Mouse (Mus musculus): ENCODE measurements at regions not wholly inside any gene's neighbourhood (a gene's known extent, or its start where the extent isn't known, plus 50 kb on each side); places are given as distances from the start of the nearest gene placed in this dataset.

DNA sequence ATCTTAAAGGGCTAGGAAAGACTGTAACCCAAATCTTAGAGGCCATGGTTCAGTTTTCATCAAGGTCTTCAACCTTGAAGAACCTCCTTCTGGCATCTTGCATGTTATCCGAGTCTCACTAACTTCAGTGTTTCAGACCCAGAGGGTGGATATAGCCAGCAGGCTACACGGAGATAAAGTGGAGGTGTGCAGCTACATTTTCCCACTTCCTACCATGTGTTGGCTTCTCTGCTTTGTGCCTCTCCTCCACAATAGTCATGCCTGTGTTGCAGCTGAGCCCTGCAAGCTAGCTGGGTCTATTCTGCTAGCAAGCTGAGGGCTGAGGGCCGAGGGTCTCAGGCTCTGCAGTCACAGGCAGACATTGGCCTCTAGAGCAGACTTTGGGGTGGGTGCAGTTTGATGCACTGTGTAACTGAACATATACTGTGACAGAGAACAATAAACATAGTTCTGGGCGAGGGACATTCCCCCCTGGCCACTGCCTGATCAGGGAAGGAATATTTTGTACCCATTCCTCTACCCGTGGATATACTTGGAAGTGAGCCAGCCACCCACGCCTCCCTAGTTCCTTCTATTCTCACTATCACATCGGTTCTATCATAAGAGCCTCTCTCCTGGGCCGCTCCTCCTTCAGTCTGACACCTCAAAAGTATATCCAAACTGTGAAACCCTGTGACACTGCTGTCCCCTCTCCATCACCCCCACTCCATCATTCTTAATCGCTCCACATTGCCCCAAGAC lies 152.6 kb upstream of the Mycn start:
- no peak for DNase-seq (ENCODE audit: low read depth)

DNA sequence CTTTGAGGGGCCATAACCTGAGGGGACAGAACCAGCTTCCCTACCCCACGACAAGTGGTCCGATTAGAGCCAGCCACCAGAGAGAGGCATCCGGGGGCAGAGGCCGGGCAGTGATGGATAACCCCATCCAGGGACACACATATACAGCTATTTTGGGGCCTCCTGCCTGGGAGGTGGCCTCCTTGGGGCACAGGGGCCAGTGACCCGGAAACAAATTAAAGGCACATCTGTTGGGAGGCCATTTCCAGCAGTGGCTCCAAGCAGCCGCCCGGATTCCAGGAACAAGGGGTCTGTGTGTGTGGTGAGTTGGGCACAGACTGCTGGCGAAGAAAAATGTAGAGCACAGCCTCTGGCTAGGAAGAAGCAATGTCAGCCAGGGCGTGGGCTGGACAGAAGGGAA lies 144.2 kb upstream of the Mycn start:
- DNase-seq (ENCODE audit: low read depth) = no peak

DNA sequence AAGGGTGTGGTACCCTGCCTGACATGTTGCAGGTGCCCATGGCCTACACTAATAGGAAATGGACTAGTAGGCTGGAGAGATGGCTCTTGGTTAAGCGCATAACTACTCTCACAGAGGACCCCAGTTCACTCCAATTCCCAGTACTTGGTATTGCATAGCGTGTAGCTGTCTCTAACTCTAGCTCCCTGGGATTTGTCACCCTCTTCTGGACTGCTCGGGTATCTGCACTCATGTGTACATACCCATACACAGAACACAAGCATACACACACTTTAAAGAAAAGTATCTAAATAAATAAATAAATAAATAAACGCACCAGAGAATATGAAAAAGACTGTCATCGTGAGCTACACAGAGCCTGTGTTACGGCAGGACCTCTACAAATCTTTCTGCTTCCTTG lies 143.8 kb upstream of the Mycn start:
- no peak for DNase-seq (ENCODE audit: low read depth)

DNA sequence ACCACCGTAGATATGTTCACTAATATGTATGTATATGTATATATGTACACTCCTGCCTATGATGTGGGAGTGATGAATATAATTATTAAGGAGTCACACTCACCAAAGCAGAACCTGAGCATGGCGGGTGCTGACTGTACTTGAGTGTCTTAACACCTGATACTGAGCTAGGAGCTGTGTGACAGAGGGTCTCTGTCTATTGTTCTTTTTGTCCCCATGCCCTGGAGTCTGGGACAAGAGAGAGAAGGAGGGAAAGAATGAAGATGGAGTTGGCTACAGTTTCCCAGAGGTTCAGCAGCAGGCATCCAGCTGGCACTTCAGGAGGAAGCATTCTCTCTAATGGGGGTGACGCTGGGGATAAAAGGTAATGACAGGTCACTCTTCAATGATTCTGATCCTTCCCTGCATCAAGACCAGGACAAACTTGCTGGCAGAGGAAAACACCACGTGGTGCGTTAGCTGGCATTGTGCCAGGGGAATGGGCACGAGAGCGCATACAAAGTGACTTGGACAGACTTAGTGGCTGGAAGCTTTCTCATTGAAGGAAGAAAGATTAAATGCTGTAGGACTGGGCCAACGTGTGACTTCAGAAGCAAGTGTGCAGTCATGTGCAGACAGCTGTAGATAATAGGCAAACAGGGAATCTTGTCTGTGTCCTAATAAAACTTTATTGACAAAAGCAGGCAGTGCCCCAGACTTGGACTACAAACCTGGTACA lies 141.8 kb upstream of the Mycn start:
- DNase-seq (ENCODE audit: low read depth) = no peak

DNA sequence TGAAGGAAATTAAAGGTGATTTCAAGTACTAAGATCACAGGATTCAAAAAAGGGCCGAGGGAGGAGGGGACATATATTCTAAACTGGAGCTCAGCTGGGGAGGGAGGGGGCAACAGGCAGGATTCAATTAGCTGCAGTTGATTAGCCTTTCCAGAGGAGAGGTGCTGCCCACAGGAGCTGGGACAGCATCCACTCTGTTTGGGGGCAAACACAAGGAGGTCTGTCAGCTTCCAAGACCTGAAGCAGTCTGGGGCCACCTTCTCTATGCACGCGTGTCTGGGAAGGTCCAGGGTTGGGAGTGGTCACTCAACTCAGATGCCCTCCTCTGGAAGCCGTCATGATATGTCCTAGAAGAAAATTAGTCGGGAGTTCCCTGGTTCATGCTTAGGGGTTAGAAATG lies 139.1 kb upstream of the Mycn start:
- DNase-seq (ENCODE audit: low read depth) = no peak

DNA sequence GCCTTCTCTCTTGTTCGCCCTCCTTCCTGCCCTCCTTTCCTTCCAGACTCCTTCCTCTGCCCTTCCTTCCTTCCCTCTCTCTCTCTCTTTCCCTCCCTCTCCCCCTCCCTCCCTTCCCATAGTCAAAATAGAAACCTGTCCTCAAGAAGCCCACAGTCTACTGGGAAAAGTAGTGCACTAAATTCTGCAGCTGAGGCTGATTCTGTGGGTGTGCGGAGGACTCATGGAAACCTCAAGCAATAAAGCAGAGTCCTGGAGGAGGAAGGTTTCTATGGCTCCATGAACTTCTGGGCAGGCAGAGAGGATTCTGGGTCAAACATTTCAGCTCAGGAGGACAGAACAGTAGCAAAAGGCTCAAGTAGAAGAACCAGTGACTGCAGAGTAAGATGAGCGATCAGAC lies 138.1 kb upstream of the Mycn start:
- DNase-seq (ENCODE audit: low read depth) = no peak

DNA sequence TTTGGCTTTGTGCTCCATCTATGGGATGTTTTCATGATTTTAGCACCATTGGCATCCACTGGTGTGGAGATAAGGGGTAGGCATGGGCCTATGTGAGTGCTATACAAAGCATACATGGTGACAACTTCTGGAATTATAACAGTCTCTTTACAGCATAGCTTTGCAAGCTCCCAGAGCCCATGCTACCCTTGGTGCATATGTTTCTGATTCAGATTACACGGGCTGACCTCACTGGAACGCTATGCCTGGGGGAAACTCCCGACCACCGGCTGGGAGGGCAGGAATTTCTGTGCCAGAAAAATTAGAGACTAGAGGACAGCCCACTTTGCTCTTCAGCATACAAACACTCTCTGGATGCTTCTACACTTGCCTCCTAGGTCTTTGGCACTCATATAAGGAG lies 136.0 kb upstream of the Mycn start:
- no peak for DNase-seq (ENCODE audit: low read depth)

DNA sequence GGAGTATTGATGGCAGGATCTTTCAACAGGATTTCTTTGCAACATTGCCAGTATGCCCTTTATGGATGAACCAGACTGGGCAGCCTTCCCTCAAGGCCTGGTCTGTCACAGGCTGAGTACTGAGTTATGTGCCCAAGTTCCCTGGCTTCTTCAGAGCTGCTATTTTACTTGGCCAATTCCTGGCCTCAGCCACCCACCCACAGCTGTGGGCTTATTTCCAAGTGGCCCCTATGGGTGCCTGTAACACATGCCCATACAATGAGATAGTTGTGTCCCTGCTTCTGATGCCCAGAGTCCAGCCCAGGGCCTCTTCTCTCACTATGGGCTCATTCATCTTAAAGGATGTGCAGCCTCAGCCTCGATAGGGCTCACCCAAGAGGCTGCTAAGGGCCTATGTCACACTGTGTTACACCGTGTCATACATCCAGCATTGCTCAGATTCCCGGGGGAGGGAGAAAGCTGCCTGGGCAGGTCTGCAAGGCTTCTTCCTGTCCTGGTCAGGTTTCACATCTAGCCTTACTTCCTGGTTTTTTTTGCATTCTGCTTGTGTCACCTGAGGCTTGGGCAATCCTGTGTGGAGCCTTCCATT lies 135.1 kb upstream of the Mycn start:
- DNase-seq (ENCODE audit: low read depth) = no peak

DNA sequence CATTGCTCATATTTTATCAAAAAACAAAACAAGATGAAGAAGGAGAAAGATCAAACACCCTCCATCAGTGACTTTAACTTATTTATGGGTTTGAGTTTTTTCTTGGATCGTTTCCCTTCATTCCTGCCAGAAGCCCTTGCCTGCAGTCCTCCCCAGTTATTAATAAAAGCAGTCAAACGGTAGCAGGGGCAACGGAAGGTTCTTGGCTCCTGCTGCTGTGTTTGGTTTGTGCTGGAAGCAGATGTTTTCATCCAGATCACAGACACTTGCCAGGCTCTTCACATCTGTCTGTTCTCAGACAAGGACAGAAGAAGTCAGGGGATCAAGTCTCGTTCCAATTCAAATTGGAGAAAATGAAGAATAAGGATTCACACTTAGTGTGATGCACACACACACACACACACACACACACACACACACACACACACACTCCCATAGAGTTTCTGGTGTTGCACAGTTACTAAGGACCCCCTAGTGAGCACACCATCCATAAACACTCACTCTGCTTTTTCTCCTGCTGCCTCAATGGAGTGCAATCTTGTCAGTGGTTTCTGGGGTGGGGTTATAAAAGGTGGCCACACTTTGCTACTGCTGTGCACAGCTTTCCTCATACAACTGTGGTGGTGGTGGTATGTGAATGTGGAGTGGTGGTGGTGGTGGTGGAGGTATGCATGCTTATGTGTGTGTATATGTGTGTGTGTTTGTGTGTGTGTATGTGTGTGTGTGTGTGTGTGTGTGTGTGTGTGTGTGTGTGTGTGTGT lies 131.6 kb upstream of the Mycn start:
- no peak for DNase-seq (ENCODE audit: low read depth)

DNA sequence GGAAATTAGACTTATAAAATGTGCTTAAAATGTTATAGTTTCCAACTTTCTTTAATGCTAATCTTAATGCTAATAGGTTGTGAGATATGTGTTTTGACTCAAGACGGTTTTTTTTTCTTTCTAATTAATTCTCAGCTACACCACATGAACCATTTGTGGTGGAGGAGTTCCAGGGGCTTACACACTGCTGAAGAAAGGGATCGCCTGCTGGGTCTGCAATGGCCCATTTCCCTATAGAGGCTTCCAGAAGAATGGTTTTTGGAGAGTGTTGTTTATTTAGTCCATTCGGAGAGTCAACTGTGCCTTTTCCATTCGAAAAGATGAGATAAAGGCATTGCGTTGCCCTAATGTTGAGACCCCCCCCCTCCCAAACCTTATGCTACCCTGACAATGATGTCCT lies 125.6 kb upstream of the Mycn start:
- DNase-seq (ENCODE audit: low read depth) = no peak

DNA sequence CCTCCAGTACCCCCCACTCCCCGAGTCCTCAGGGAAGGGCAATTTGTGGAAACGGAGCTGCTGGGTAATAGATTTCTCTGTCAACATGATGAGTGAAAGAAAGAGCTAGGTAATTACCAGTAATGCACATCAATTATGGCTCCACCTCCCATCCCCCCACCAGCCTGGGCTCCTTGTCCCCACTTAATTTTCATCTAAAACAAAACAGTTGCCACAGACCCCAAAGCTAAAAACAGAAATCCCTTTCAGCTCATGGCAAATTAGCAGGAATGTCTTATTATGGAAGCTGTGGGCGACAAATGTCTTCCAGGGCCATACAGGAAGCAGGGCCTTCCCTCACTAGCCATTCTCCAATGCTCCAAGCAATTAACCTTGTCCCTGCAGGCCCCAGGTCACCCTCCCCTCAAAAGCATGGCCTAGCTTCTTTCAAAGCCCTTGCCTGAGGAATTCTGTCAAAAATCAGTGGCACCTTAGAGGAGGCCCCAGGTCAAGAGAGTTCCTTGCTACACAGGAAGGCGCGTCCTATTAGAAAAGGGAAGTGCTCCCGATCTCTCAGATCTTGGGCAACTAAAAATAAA lies 125.0 kb upstream of the Mycn start:
- no peak for DNase-seq (ENCODE audit: low read depth)

DNA sequence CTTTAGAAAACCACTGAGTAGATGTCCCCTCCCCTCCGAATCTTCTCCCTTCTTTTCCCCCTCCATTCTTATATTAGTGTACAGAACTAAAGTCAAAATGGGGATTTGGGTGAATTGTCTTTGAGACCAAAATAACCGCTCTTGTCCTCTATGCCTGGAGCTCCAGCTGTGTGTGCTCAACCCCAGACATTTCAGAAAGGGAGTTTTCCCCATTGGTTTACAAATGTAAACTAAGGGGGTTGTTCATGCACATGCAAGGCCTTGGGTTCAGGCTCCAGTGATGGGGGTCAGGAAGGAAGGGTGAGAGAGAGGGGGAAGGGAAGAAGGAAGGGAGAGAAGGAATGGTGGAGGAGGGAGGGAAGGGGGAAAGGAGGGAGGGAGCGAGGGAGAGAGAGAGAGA lies 117.8 kb upstream of the Mycn start:
- no peak for DNase-seq (ENCODE audit: low read depth)

DNA sequence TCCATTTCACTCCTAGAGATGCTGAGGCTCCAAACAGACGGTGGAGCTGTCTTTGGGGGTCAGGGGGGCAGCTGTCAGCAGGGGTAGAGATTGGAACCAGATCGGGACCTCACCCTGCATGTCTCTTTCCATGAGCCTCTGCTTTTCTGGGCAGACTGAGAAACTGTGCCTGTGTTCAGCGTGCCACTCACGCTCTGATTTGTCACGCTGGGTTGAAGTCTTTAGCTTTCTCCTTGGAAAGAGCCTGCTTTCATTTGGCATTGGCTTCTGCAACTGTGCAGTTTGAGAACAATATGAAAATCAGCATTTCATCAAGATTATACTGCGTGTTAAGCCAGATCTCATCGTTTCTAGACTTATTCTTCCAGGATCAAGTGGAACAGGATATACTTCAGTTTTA lies 114.5 kb upstream of the Mycn start:
- no peak for DNase-seq (ENCODE audit: low read depth)

DNA sequence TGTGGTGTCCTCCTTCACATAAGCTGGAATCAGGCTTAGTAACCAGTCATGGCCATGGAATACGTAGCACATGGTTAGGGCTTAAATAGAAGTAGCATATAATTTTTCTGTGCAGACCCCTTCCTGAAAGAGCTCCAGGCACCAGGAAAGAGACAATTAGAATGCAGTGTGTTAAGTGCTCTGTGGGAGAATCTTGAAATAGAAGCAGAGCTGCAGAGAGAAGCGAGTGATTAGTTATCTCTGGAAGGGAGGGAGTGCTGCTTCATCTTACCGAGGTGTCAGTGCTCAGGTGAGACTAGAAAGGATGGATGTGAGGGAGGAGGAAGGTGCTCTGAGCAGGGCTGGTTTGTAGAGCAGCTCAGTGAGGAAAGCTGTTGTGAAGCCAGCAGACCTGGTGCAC lies 112.9 kb upstream of the Mycn start:
- no peak for DNase-seq (ENCODE audit: low read depth)

DNA sequence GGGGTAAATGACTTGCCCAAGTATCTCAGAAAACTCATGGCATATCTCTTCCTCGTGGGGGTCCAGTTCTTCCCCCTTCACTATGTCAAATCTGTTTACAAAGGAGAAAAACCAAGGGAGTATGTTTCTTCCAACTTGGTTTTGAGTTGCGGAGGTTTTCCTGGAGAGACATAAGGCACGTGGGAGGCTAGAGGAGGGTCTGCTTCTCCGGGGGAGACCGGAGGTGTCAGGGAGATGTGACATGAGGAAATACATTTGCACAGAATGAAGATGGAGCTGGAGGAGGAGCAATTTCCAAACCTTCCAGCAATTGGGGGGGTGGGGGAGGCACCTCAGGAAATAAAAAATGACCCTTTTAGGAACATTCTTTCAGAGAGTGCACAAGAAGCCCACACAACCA lies 112.0 kb upstream of the Mycn start:
- DNase-seq (ENCODE audit: low read depth) = no peak

DNA sequence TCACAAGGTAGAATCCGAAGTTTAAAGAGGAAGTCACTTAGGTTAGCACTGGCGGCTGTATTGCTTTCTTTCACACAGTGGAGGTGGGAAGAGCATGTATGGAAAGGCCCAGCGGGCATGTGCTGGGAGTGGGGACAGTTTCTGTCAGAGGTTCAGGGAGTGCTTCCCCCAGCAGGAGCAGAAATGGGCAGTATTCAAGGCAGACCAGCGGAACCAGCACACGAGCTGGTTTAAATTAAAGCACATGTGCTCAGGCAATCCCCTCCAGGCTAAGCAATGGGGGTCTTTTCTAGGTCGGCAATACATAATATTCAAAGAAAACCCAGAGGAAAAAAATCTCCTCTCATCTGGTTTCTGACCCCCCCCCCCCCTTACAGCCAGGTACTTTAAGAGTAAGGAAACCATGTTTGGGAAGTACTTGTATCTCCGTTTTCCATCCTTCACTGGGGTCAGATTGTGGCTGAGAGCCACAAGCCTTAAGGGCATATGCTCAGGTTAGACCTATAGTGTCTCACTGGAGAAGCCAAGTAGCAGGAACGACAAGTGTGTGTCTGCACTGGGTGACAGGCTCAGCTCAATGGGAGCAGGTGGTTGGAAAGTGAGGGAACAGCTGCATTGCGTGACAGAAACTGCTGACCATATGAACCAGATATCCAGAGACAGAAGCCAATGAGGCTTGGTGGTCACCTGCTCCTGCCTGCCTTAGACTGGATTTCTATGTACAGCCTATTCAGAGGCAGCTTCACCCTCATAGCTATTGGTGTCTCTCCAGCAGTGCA lies 111.3 kb upstream of the Mycn start:
- DNase-seq (ENCODE audit: low read depth) = no peak

DNA sequence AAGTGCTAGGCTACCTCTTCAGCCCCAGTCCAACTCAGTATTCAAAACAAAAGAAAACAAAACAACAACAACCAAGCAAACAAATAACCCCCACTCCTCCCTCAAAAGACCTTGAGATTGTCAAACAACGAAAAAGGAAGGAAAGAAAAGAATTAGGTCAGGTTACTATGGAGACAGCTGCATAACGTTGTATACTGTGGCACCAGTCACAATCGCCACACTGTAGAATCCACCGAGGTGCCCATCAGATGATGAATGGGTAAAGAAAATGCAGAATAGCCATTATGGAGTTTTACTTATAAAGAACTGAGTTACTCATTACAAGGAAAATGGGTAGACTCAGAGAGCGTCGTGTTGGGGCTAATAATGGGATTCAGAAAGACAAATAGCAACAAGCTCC lies 110.5 kb upstream of the Mycn start:
- DNase-seq (ENCODE audit: low read depth) = no peak

DNA sequence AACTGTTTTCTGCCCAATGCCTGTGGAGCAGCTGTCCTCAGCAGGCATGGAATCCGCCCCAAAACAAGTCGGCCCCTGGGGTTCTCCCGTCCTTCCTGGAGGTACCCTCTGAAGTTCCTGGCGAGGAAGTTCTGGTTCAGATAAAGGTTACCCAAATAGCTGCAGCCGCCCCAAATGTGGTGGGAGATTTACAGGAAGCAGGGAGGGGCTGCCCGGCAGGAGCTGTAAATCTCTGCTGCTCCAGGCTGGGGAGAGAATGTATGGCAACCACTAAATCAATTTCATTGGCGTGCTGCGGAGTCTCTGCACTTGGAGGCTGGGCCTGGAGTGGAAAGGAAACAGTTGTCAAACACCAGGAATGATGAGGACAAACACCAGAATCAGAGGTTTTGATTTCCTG lies 107.9 kb upstream of the Mycn start:
- DNase-seq (ENCODE audit: low read depth) = no peak

DNA sequence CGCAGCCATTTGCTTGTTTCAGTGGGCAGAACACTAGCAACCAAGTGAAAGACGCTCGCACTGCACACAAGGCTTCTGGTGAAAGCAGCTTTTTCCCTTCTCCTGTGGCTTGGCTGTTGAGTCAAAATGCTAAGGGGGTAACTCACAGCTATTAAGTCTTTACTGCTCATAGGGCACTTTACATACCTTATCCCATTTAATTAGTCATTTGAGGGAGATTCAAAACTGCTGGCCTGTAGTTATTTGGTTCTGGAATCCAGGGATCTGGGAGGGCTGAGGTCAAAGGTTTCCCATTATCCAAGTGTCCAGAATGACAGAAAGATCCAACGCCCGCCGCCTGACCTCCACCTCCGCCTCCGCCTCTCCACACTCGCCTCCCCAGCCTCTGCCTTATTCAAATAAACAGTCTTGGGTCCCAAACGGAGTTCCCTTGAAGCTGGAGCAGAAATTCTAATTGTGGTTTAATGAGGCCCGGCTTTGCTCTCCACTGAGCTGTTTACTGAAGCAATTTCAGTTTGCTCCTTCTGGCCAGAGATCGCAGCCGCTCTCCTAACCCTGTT lies 106.5 kb upstream of the Mycn start:
- no peak for DNase-seq (ENCODE audit: low read depth)

DNA sequence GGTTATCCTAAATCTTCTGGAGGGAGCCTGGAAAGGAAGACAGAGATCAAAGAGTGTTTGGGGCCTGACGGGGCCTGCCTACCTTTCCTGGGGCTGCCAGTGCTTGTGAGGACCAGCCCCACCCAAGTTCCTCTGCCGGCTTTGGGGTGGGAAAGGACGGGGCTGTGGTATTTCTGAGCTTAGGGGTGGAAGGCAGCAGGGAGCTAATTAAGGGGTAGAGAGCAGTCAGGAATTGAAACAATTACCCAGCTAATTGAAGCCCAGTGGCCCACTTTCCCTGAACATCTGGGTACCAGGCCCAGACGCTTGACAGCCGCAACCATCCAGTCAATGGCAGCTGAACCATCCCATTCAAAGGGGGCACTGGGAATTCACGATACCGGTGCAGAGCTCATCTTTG lies 101.2 kb upstream of the Mycn start:
- DNase-seq (ENCODE audit: low read depth) = no peak

DNA sequence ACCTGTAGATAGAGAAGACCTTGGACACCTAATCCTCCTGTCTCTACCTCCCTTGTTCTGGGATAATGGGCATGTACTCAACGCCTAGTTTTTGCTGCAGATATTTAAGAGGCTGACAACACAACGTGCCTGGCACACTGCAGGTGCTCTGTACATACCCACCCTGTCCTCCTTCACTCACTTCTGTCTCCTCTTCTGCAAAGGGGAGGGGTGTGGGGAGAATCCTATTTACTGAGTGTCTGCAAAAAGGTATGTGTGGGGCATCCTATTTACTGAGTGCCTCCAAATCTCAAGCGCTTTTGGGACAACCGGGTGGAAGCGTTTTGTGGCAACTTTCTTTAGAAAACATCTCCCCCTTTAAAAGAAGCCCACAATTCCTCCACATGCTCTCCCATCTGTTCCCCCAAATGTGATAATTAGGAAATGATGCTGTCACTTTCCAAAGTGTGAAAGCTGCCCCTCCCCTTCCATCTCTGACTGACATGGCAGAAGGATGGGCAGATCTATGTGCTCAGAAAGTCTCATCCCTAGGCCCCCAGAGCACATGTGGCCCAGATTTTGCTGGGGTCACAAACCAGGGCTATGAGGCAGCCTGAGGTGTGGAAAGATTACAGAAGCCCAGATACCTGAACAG lies 93.5 kb upstream of the Mycn start:
- no peak for DNase-seq (ENCODE audit: low read depth)

Measured in 416B (cell line).